Mouse (Mus musculus) gonadal fat pad, adult 2 months (tissue): ENCODE results near the gene Col17a1. TPM values are rescaled to one million over a fixed set of nuclear protein-coding genes. Genes with fewer than 3 reads are reported as not detected.

Experiments used
- polyA plus RNA-seq: library from polyadenylated mRNA; depleted of rRNA; stranded (reverse); fragments of >200 nt; gene quantifications from 2 replicates; pipeline ENCODE4 v1.2.3, GENCODE M21; 2012; rRNA removed

Gene Col17a1
- polyA plus RNA-seq, 1 experiment: 7.9 TPM

Other genes with a start within 250 kb of the Col17a1 start
- 45.5 and 48.1 TPM in 2 replicates for gene Sh3pxd2a, start 227.7 kb downstream of the Col17a1 start, polyA plus RNA-seq
- gene Stn1, start 154.6 kb downstream of the Col17a1 start, polyA plus RNA-seq: 12.7 and 14.7 TPM in 2 replicates
- gene Slk, start 112.4 kb downstream of the Col17a1 start, polyA plus RNA-seq: 11.5 and 12.3 TPM in 2 replicates
- 55.3 and 66.8 TPM in 2 replicates for gene Sfr1, start 39.6 kb upstream of the Col17a1 start, polyA plus RNA-seq
- 24.8 and 31.3 TPM in 2 replicates for gene Gsto1, start 162.9 kb upstream of the Col17a1 start, polyA plus RNA-seq
- gene Gsto2, start 173.4 kb upstream of the Col17a1 start, polyA plus RNA-seq: 1.5 and 2.5 TPM in 2 replicates
- 1.00 and 1.3 TPM in 2 replicates for gene Cfap43, start 227.2 kb upstream of the Col17a1 start, polyA plus RNA-seq
- 2.4 and 4.0 TPM in 2 replicates for gene Itprip, start 227.2 kb upstream of the Col17a1 start, polyA plus RNA-seq
- 0.26 and 0.27 TPM in 2 replicates for gene Cfap58, start 245.6 kb upstream of the Col17a1 start, polyA plus RNA-seq